Mouse (Mus musculus) CH12.LX (cell line): ENCODE data around the gene Astn2. TPM values are rescaled to one million over a fixed set of nuclear protein-coding genes. Genes with fewer than 3 reads are reported as not detected.

ENCODE experiments used
- DNase-seq: peaks from one replicate; pipeline ENCODE4 v3.0.0-alpha.2; 2013; ENCODE audit errors: extremely low read depth
- H3K27ac ChIP-seq: 2 replicates; pipeline ENCODE4 v1.5.1; 2012; ENCODE audit warnings: low read depth, mild to moderate bottlenecking, control low read depth, moderate library complexity; ENCODE audit not compliant: insufficient read depth
- H3K27me3 ChIP-seq: replicated peaks from 2 replicates; pipeline ENCODE3; 2012; ENCODE audit warnings: inconsistent platforms
- H3K36me3 ChIP-seq, 2 experiments: replicated peaks in 1 of 2; 2 replicates each; pipeline versions ENCODE3 to v1.6.1; 2012; ENCODE audit warnings: inconsistent platforms in 1 of 2, low read length in 1 of 2, mild to moderate bottlenecking in 1 of 2, mixed read lengths in 1 of 2, moderate library complexity in 1 of 2; ENCODE audit not compliant: control insufficient read depth in 1 of 2, insufficient read depth in 1 of 2
- H3K4me1 ChIP-seq, 2 experiments: 2 replicates each; pipeline ENCODE4 v1.6.1; 2012; ENCODE audit warnings: inconsistent platforms in 1 of 2, moderate library complexity in 1 of 2; ENCODE audit not compliant: insufficient read depth in 2 of 2, control insufficient read depth in 1 of 2
- H3K4me2 ChIP-seq: 2 replicates; pipeline ENCODE4 v1.6.1; 2012; ENCODE audit warnings: low read depth, mild to moderate bottlenecking, control low read depth; ENCODE audit not compliant: poor library complexity, insufficient read depth, severe bottlenecking
- H3K4me3 ChIP-seq, 3 experiments: fragments of 150-350 bp in 1 of 3; sonication (generic) in 1 of 3; replicated peaks in 1 of 3; 2 replicates each; pipeline versions ENCODE3 to v1.5.1; 2011 to 2012; ENCODE audit warnings: low read depth in 2 of 3, low read length in 2 of 3, mild to moderate bottlenecking in 2 of 3, moderate library complexity in 2 of 3, control low read depth in 1 of 3, improper control_type of control experiment in 1 of 3, inconsistent platforms in 1 of 3, mixed read lengths in 1 of 3; ENCODE audit not compliant: poor library complexity in 1 of 3
- H3K79me2 ChIP-seq: replicated peaks from 2 replicates; pipeline ENCODE4 v1.6.1; 2012; ENCODE audit warnings: mild to moderate bottlenecking, moderate library complexity; ENCODE audit not compliant: control insufficient read depth, poor library complexity, insufficient read depth, severe bottlenecking; ENCODE audit errors: extremely low read depth
- H3K9ac ChIP-seq: 2 replicates; pipeline ENCODE4 v1.6.1; 2012; ENCODE audit warnings: low read depth, mild to moderate bottlenecking, control low read depth, moderate library complexity; ENCODE audit not compliant: insufficient read depth
- H3K9me3 ChIP-seq: replicated peaks from 2 replicates; pipeline ENCODE3; 2012; ENCODE audit warnings: low read length, inconsistent platforms, mixed read lengths
- CHD1 ChIP-seq: IDR thresholded peaks from 2 replicates; pipeline ENCODE4 v1.6.1; 2012; ENCODE audit warnings: low read depth, low read length, improper control_type of control experiment, inconsistent platforms
- CHD2 ChIP-seq: IDR thresholded peaks from 2 replicates; pipeline ENCODE4 v1.6.1; 2011; ENCODE audit warnings: low read length, improper control_type of control experiment
- ELF1 ChIP-seq: IDR thresholded peaks from 2 replicates; pipeline ENCODE4 v1.6.1; 2014; ENCODE audit warnings: low read depth, mild to moderate bottlenecking, inconsistent platforms, low read length, improper control_type of control experiment
- ETS1 ChIP-seq: conservative IDR thresholded peaks from 2 replicates; pipeline ENCODE4 v1.6.1; 2012; ENCODE audit warnings: low read depth, mild to moderate bottlenecking, inconsistent platforms, low read length, improper control_type of control experiment, moderate library complexity
- HCFC1 ChIP-seq: IDR thresholded peaks from 2 replicates; pipeline ENCODE4 v1.6.1; 2012; ENCODE audit warnings: low read depth, mild to moderate bottlenecking, inconsistent platforms, low read length, improper control_type of control experiment
- JUN ChIP-seq: IDR thresholded peaks from 2 replicates; pipeline ENCODE4 v1.6.1; 2011; ENCODE audit warnings: low read depth, mild to moderate bottlenecking, low read length, improper control_type of control experiment, moderate library complexity; ENCODE audit not compliant: insufficient read depth
- MAX ChIP-seq: IDR thresholded peaks from 2 replicates; pipeline ENCODE4 v1.6.1; 2011; ENCODE audit warnings: low read length, improper control_type of control experiment
- MAZ ChIP-seq: IDR thresholded peaks from 2 replicates; pipeline ENCODE4 v1.6.1; 2012; ENCODE audit warnings: low read depth, mild to moderate bottlenecking, inconsistent platforms, low read length, improper control_type of control experiment, moderate library complexity
- MEF2A ChIP-seq: IDR thresholded peaks from 2 replicates; pipeline ENCODE4 v1.6.1; 2014; ENCODE audit warnings: low read depth, mild to moderate bottlenecking, inconsistent platforms, low read length, improper control_type of control experiment, borderline replicate concordance
- MXI1 ChIP-seq: IDR thresholded peaks from 2 replicates; pipeline ENCODE4 v1.6.1; 2011; ENCODE audit warnings: mild to moderate bottlenecking, low read depth, low read length, improper control_type of control experiment
- MYC ChIP-seq: IDR thresholded peaks from 2 replicates; pipeline ENCODE4 v1.6.1; 2011; ENCODE audit warnings: low read depth, mild to moderate bottlenecking, improper control_type of control experiment, low read length
- NRF1 ChIP-seq: IDR thresholded peaks from 2 replicates; pipeline ENCODE4 v1.6.1; 2014; ENCODE audit warnings: low read depth, mild to moderate bottlenecking, inconsistent platforms, low read length, improper control_type of control experiment, moderate library complexity
- PAX5 ChIP-seq: IDR thresholded peaks from 2 replicates; pipeline ENCODE4 v1.6.1; 2012; ENCODE audit warnings: low read length, inconsistent platforms, mixed read lengths
- RAD21 ChIP-seq: IDR thresholded peaks from 2 replicates; pipeline ENCODE4 v1.6.1; 2011; ENCODE audit warnings: low read depth, mild to moderate bottlenecking, low read length, improper control_type of control experiment, moderate library complexity
- RCOR1 ChIP-seq: conservative IDR thresholded peaks from 2 replicates; pipeline ENCODE4 v1.6.1; 2012; ENCODE audit warnings: low read depth, mild to moderate bottlenecking, inconsistent platforms, low read length, improper control_type of control experiment
- SIN3A ChIP-seq: IDR thresholded peaks from 2 replicates; pipeline ENCODE4 v1.6.1; 2012; ENCODE audit warnings: low read length, improper control_type of control experiment, inconsistent platforms
- SMC3 ChIP-seq: IDR thresholded peaks from 2 replicates; pipeline ENCODE4 v1.6.1; 2011; ENCODE audit warnings: low read depth, low read length, improper control_type of control experiment
- TBP ChIP-seq: conservative IDR thresholded peaks from 2 replicates; pipeline ENCODE4 v1.6.1; 2011; ENCODE audit warnings: low read depth, low read length, improper control_type of control experiment
- TCF12 ChIP-seq: IDR thresholded peaks from 2 replicates; pipeline ENCODE4 v1.6.1; 2014; ENCODE audit warnings: low read depth, mild to moderate bottlenecking, inconsistent platforms, low read length, improper control_type of control experiment
- USF1 ChIP-seq: IDR thresholded peaks from 2 replicates; pipeline ENCODE4 v1.6.1; 2014; ENCODE audit warnings: low read depth, mild to moderate bottlenecking, inconsistent platforms, low read length, improper control_type of control experiment
- ZC3H11A ChIP-seq: IDR thresholded peaks from 2 replicates; pipeline ENCODE4 v1.6.1; 2012; ENCODE audit warnings: low read depth, mild to moderate bottlenecking, inconsistent platforms, low read length, improper control_type of control experiment
- ZKSCAN1 ChIP-seq: IDR thresholded peaks from 2 replicates; pipeline ENCODE4 v1.6.1; 2012; ENCODE audit warnings: low read depth, inconsistent platforms, low read length, improper control_type of control experiment, borderline replicate concordance
- ZNF384 ChIP-seq: IDR thresholded peaks from 2 replicates; pipeline ENCODE4 v1.6.1; 2012; ENCODE audit warnings: low read depth, low read length, improper control_type of control experiment, inconsistent platforms
- dilution Hi-C: fragments of 300-500 bp; cut with MboI; formaldehyde crosslinking; loops from 2 replicates; pipeline ENCODE4 v1.14.3; 2020; ENCODE audit warnings: low sequenced_read_pairs; ENCODE audit not compliant: extremely low pct_unique_long_range_greater_than_20kb, extremely low pct_ligation_motif_present
- in situ Hi-C: fragments of 300-500 bp; cut with MboI; formaldehyde crosslinking; loops from 3 replicates; pipeline ENCODE4 v1.14.3; 2019; ENCODE audit warnings: low sequenced_read_pairs, low pct_ligation_motif_present, low pct_unique_long_range_greater_than_20kb, mixed read lengths
- polyA plus RNA-seq: library from polyadenylated mRNA; unstranded; fragments of >175 nt; gene quantifications from 2 replicates; pipeline ENCODE4 v1.2.1, GENCODE M21; 2012; ENCODE audit warnings: low read depth; ENCODE audit not compliant: insufficient read length
- total RNA-seq, 2 experiments: library from RNA; depleted of rRNA; stranded (reverse); fragments of 300-350 nt in 1 of 2; fragments of >200 nt in 1 of 2; gene quantifications; 2 replicates each; pipeline ENCODE4 v1.2.3; 2012 to 2014

Gene Astn2
- total and polyA plus RNA-seq, 3 experiments = not detected

GRCm38 (mm10) chr4:65743160-65743691 lies 661.2 kb downstream of the Astn2 start:
- Histone ChIP-seq H3K9ac (no peak overlapping the region), H3K9me3 (peaks cover 59% of the 10 kb centered on the region), H3K27ac (no peak overlapping the region), H3K27me3 (no peaks in the 10 kb centered on the region), H3K4me1 (no peaks in the 10 kb centered on the region), H3K79me2 (no peaks in the 10 kb centered on the region), H3K4me3 (no peak overlapping the region), H3K36me3 (no peaks in the 10 kb centered on the region), H3K4me2 (no peak overlapping the region)
- in situ Hi-C loops (no loop called here), dilution Hi-C loops (no loop called here)
- TF ChIP-seq ZKSCAN1 (no peak), MAZ (no peak), ZC3H11A (no peak), ETS1 (no peak), ZNF384 (no peak), MAX (no peak), SIN3A (no peak), NRF1 (no peak), ELF1 (no peak), PAX5 (no peak), TBP (no peak), USF1 (no peak), TCF12 (no peak)
- DNase-seq = no peak

- Histone ChIP-seq H3K9me3 (peaks cover 45% of the 10 kb centered on the region), H3K4me3 (no peak overlapping the region)
- no peak for TF ChIP-seq CHD2
- TF ChIP-seq, all 38 proteins: peak for 0
- H3K27me3 ChIP-seq = no peaks in the 10 kb centered on the region
- H3K4me1 ChIP-seq = no peaks in the 10 kb centered on the region
- DNase-seq = no peak
- H3K9ac ChIP-seq = no peak overlapping the region
- H3K27ac ChIP-seq = no peak overlapping the region
- dilution Hi-C loops = no loop called here
- in situ Hi-C loops = no loop called here
- H3K36me3 ChIP-seq = no peaks in the 10 kb centered on the region
- H3K79me2 ChIP-seq = no peaks in the 10 kb centered on the region
- H3K4me2 ChIP-seq = no peak overlapping the region
Observed at GRCm38 (mm10) chr4:65724414-65724813, 680.0 kb downstream of the Astn2 start.

- H3K9ac ChIP-seq = no peak overlapping the region
- no peak overlapping the region for H3K4me2 ChIP-seq
- H3K4me1 ChIP-seq = no peaks in the 10 kb centered on the region
- no peaks in the 10 kb centered on the region for H3K79me2 ChIP-seq
- TF ChIP-seq SMC3 (no peak), MEF2A (no peak), RAD21 (no peak), JUN (no peak), ELF1 (no peak), CHD1 (no peak), MYC (no peak), RCOR1 (no peak), MXI1 (no peak), HCFC1 (no peak)
- no peak overlapping the region for H3K4me3 ChIP-seq
- in situ Hi-C loops (no loop called here), dilution Hi-C loops (no loop called here)
- peaks cover 35% of the 10 kb centered on the region for H3K9me3 ChIP-seq
- no peaks in the 10 kb centered on the region for H3K36me3 ChIP-seq
- H3K27me3 ChIP-seq = no peaks in the 10 kb centered on the region
- no peak for DNase-seq
- H3K27ac ChIP-seq = no peak overlapping the region
Observed at GRCm38 (mm10) chr4:65719610-65720009, 684.8 kb downstream of the Astn2 start.
